Mouse (Mus musculus) small intestine, adult 2 months (tissue): ENCODE measurements around the gene Map3k13. TPM values are rescaled to one million over a fixed set of nuclear protein-coding genes. Genes with fewer than 3 reads are reported as not detected.

Experiments used
- H3K27ac ChIP-seq: fragments of 200-500 bp; 2 replicates; pipeline ENCODE4 v1.5.1; 2012; ENCODE audit warnings: low read depth, low read length, control low read depth, inconsistent platforms; ENCODE audit not compliant: insufficient read depth
- H3K27me3 ChIP-seq: fragments of 200-500 bp; 2 replicates; pipeline ENCODE4 v1.6.1; 2012; ENCODE audit warnings: mild to moderate bottlenecking, moderate library complexity, low read length, inconsistent platforms; ENCODE audit not compliant: control insufficient read depth, insufficient read depth
- H3K36me3 ChIP-seq: fragments of 200-500 bp; 2 replicates; pipeline ENCODE4 v1.6.1; 2012; ENCODE audit warnings: mild to moderate bottlenecking, low read length, control low read depth, inconsistent platforms; ENCODE audit not compliant: control insufficient read depth, insufficient read depth
- H3K4me1 ChIP-seq: fragments of 200-500 bp; 2 replicates; pipeline ENCODE4 v1.6.1; 2012; ENCODE audit warnings: low read length, inconsistent platforms, mixed read lengths; ENCODE audit not compliant: control insufficient read depth, insufficient read depth, insufficient read length
- H3K4me3 ChIP-seq: fragments of 200-500 bp; 2 replicates; pipeline ENCODE4 v1.5.1; 2012; ENCODE audit warnings: low read depth, mild to moderate bottlenecking, control low read depth, inconsistent platforms, low read length, moderate library complexity
- CTCF ChIP-seq: fragments of 200-500 bp; IDR thresholded peaks from 2 replicates; pipeline ENCODE4 v1.5.1; 2012; ENCODE audit warnings: low read depth, mild to moderate bottlenecking, control low read depth, inconsistent platforms, low read length, moderate library complexity, mixed read lengths; ENCODE audit not compliant: insufficient replicate concordance, insufficient read length; ENCODE audit errors: extremely low read depth
- POLR2A ChIP-seq: fragments of 200-500 bp; IDR thresholded peaks from 2 replicates; pipeline ENCODE4 v1.6.1; 2012; ENCODE audit warnings: low read depth, mild to moderate bottlenecking, control low read depth, inconsistent platforms, low read length, moderate library complexity
- WGBS: fragments of 180-500 bp; shearing (Covaris S2); methylation state at CpG from one replicate; pipeline ENCODE4 v1.1.7; 2018; 5-methylcytosine and 5-hydroxymethylcytosine counted together
- polyA plus RNA-seq: library from polyadenylated mRNA; depleted of rRNA; stranded (reverse); fragments of >200 nt; gene quantifications from 2 replicates; pipeline ENCODE4 v1.2.3, GENCODE M21; 2012

The Map3k13 gene
- polyA plus RNA-seq, 1 experiment = 11.2 TPM

GRCm38 (mm10) chr16:21865250-21865982 lies 71.3 kb downstream of the Map3k13 start:
- Histone ChIP-seq H3K27ac (peak overlapping the region; percentile 93), H3K36me3 (peaks cover 2% of the 10 kb centered on the region; the same call in 1 of the 2 replicates), H3K4me1 (peaks cover 33% of the 10 kb centered on the region), H3K27me3 (no peaks in the 10 kb centered on the region), H3K4me3 (no peak overlapping the region)
- 27% methylated on average over 7 of the region's 7 CpGs for WGBS
- TF ChIP-seq POLR2A = no peak
- no peak for TF ChIP-seq CTCF

- Histone ChIP-seq H3K4me3 (no peak overlapping the region), H3K27me3 (no peaks in the 10 kb centered on the region), H3K27ac (peak overlapping the region; percentile 93), H3K4me1 (peaks cover 31% of the 10 kb centered on the region), H3K36me3 (peaks cover 4% of the 10 kb centered on the region)
- TF ChIP-seq POLR2A = no peak
- no peak for TF ChIP-seq CTCF
- 28% methylated on average over 11 of the region's 11 CpGs for WGBS
Measured at GRCm38 (mm10) chr16:21865983-21866575, 71.9 kb downstream of the Map3k13 start.

- WGBS = 48% methylated on average over 3 of the region's 3 CpGs
- H3K27me3 ChIP-seq = no peaks in the 10 kb centered on the region
- H3K27ac ChIP-seq = peak overlapping the region; percentile 62; the same call in 1 of the 2 replicates
- H3K4me1 ChIP-seq = peaks cover 29% of the 10 kb centered on the region
- H3K4me3 ChIP-seq = no peak overlapping the region; the same call in 1 of the 2 replicates
- peaks cover 4% of the 10 kb centered on the region for H3K36me3 ChIP-seq
- TF ChIP-seq POLR2A = no peak
- no peak for TF ChIP-seq CTCF
Measured at GRCm38 (mm10) chr16:21867727-21868126, 73.6 kb downstream of the Map3k13 start.

DNA sequence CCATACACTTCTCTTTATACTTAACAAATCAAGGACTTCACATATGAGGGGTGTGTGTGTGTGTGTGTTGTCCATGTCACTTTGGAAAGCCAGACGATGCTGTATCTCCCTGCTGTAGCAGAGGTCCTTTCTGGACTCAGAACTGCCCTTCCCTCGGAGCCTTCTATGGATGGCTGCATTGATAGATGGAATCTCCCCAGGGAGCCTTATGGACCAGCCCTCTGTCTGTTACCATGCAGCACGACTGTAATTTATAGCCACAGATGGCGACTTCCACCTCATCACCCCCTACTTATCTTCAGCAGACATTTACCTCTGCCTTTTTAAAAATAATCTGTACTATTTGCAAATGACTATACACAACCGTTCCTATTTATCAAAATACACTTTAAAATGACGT lies 74.5 kb downstream of the Map3k13 start:
- peaks cover 26% of the 10 kb centered on the region for H3K4me1 ChIP-seq
- no peaks in the 10 kb centered on the region for H3K27me3 ChIP-seq
- H3K4me3 ChIP-seq = no peak overlapping the region
- TF ChIP-seq POLR2A (no peak), CTCF (no peak)
- H3K27ac ChIP-seq = no peak overlapping the region
- H3K36me3 ChIP-seq = peaks cover 4% of the 10 kb centered on the region
- 69% methylated on average over 6 of the region's 6 CpGs for WGBS

DNA sequence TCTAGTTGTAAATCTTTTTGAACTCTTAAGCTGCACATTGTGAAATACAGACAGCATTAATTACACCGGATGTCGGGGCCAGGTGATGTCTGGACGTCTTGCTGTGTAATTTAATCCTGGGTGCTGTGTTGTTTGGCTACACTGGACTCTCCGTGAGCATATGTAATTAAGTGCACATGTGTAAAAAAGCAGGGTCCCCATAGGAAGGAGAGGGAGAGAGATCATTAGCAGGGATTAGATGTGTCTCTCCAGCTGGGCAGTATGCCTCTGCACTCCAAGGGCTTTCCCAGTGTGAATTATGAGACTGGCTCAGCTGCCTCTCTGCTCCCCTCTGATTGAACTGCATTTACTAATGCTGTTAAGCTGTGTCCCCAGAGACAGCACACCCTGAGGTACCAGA lies 75.7 kb downstream of the Map3k13 start:
- Histone ChIP-seq H3K4me1 (peaks cover 21% of the 10 kb centered on the region), H3K36me3 (peaks cover 2% of the 10 kb centered on the region; the same call in 1 of the 2 replicates), H3K27ac (no peak overlapping the region), H3K4me3 (no peak overlapping the region), H3K27me3 (no peaks in the 10 kb centered on the region)
- 51% methylated on average over 4 of the region's 4 CpGs for WGBS
- no peak for TF ChIP-seq CTCF
- TF ChIP-seq POLR2A = no peak

DNA sequence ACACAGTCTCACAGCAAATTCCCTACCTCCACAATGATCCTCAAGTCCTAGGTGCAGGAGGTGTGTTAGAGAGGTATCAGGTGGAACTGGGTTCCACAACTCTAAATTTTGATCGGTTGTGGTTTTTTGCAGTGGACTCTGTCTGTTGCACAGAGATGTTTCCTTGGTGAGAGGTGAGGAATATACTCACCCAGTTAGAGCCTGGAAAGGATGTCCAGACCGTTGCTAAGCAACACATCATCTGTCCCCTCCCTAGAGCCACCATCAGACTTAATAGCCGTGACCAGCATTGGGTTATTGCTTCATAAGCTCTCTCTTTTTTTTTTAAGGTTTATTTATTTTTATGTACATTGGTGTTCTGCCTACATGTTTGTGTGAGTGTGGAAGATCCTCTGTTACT lies 83.6 kb downstream of the Map3k13 start:
- TF ChIP-seq CTCF (no peak), POLR2A (no peak)
- 82% methylated on average over 3 of the region's 3 CpGs for WGBS
- Histone ChIP-seq H3K27me3 (no peaks in the 10 kb centered on the region), H3K4me1 (no peaks in the 10 kb centered on the region), H3K27ac (no peak overlapping the region), H3K36me3 (peaks cover 3% of the 10 kb centered on the region; the same call in 1 of the 2 replicates), H3K4me3 (no peak overlapping the region)

- Histone ChIP-seq H3K4me3 (no peak overlapping the region), H3K36me3 (peaks cover 3% of the 10 kb centered on the region; the same call in 1 of the 2 replicates), H3K4me1 (no peaks in the 10 kb centered on the region), H3K27ac (no peak overlapping the region), H3K27me3 (no peaks in the 10 kb centered on the region)
- 75% methylated on average over 3 of the region's 3 CpGs for WGBS
- TF ChIP-seq CTCF (no peak), POLR2A (no peak)
Measured at GRCm38 (mm10) chr16:21878834-21879233, 84.7 kb downstream of the Map3k13 start.
